Mouse (Mus musculus): ENCODE data around the gene Prkcb. TPM values are rescaled to one million over a fixed set of nuclear protein-coding genes. Genes with fewer than 3 reads are reported as not detected.

The Prkcb gene
- total and polyA plus RNA-seq, 3 experiments: 3.6 to 4.5 (median 3.8) TPM

GRCm38 (mm10) chr7:122404571-122405393 lies 116.2 kb downstream of the Prkcb start:
- Histone ChIP-seq H3K9ac (ENCODE audit: low read depth, low read length) (no peak overlapping the region), H3K4me3 (no peak overlapping the region)

GRCm38 (mm10) chr7:122406625-122407024 lies 118.1 kb downstream of the Prkcb start:
- H3K27me3 ChIP-seq (ENCODE audit: control insufficient read depth, insufficient read depth, low read length): no peaks in the 10 kb centered on the region
- H3K4me3 ChIP-seq: no peak overlapping the region
- intact Hi-C loops (cut with DNase I): no loop called here
- no peaks in the 10 kb centered on the region for H3K79me2 ChIP-seq (replicated peaks; ENCODE audit: control insufficient read depth, insufficient read depth, low read length)
- H3K27ac ChIP-seq: no peak overlapping the region
- 70% methylated on average over 13 of the region's 13 CpGs for WGBS
- peaks cover 1% of the 10 kb centered on the region; the same call in 1 of the 2 replicates for H3K4me1 ChIP-seq (ENCODE audit: control insufficient read depth, insufficient read depth, low read length)
- TF ChIP-seq POLR2A (IDR thresholded peaks at IDR 0.05; ENCODE audit: insufficient read depth, low read depth, low read length) (no peak), EP300 (IDR thresholded peaks at IDR 0.05; ENCODE audit: insufficient read depth, low read depth, low read length) (no peak), CTCF (IDR thresholded peaks at IDR 0.05) (no peak)
- H3K9ac ChIP-seq (ENCODE audit: low read depth, low read length): no peak overlapping the region
- H3K36me3 ChIP-seq (ENCODE audit: control insufficient read depth, insufficient read depth, low read length): no peaks in the 10 kb centered on the region
- DNase-seq: no peak

More at GRCm38 (mm10) chr7:122404571-122405393, 116.2 kb downstream of the Prkcb start:
- Histone ChIP-seq H3K27me3 (ENCODE audit: control insufficient read depth, insufficient read depth, low read length) (no peaks in the 10 kb centered on the region), H3K79me2 (replicated peaks; ENCODE audit: control insufficient read depth, insufficient read depth, low read length) (no peaks in the 10 kb centered on the region), H3K36me3 (ENCODE audit: control insufficient read depth, insufficient read depth, low read length) (no peaks in the 10 kb centered on the region), H3K27ac (no peak overlapping the region), H3K4me1 (ENCODE audit: control insufficient read depth, insufficient read depth, low read length) (peaks cover 1% of the 10 kb centered on the region; the same call in 1 of the 2 replicates)
- 7% methylated on average over 21 of the region's 21 CpGs for WGBS
- peak; percentile 49 to 51 for DNase-seq
- intact Hi-C loops (cut with DNase I): no loop called here
- no peak for TF ChIP-seq EP300 (IDR thresholded peaks at IDR 0.05; ENCODE audit: insufficient read depth, low read depth, low read length)
- TF ChIP-seq POLR2A (IDR thresholded peaks at IDR 0.05; ENCODE audit: insufficient read depth, low read depth, low read length): no peak
- no peak for TF ChIP-seq CTCF (IDR thresholded peaks at IDR 0.05)

- no peak for DNase-seq
- Histone ChIP-seq H3K27ac (no peak overlapping the region), H3K79me2 (replicated peaks; ENCODE audit: control insufficient read depth, insufficient read depth, low read length) (no peaks in the 10 kb centered on the region), H3K4me3 (no peak overlapping the region), H3K36me3 (ENCODE audit: control insufficient read depth, insufficient read depth, low read length) (no peaks in the 10 kb centered on the region), H3K27me3 (ENCODE audit: control insufficient read depth, insufficient read depth, low read length) (no peaks in the 10 kb centered on the region), H3K9ac (ENCODE audit: low read depth, low read length) (no peak overlapping the region), H3K4me1 (ENCODE audit: control insufficient read depth, insufficient read depth, low read length) (no peaks in the 10 kb centered on the region; the same call in 1 of the 2 replicates)
- intact Hi-C loops (cut with DNase I): no loop called here
- TF ChIP-seq CTCF (IDR thresholded peaks at IDR 0.05) (no peak), POLR2A (IDR thresholded peaks at IDR 0.05; ENCODE audit: insufficient read depth, low read depth, low read length) (no peak), EP300 (IDR thresholded peaks at IDR 0.05; ENCODE audit: insufficient read depth, low read depth, low read length) (no peak)
- 40% methylated on average over 6 of the region's 6 CpGs for WGBS
Measured at GRCm38 (mm10) chr7:122409945-122410344, 121.4 kb downstream of the Prkcb start.

- no peaks in the 10 kb centered on the region for H3K79me2 ChIP-seq (replicated peaks; ENCODE audit: control insufficient read depth, insufficient read depth, low read length)
- 74% methylated on average over 3 of the region's 3 CpGs for WGBS
- H3K9ac ChIP-seq (ENCODE audit: low read depth, low read length): no peak overlapping the region
- intact Hi-C loops (cut with DNase I): no loop called here
- no peak for TF ChIP-seq EP300 (IDR thresholded peaks at IDR 0.05; ENCODE audit: insufficient read depth, low read depth, low read length)
- no peaks in the 10 kb centered on the region for H3K36me3 ChIP-seq (ENCODE audit: control insufficient read depth, insufficient read depth, low read length)
- DNase-seq: no peak
- H3K4me1 ChIP-seq (ENCODE audit: control insufficient read depth, insufficient read depth, low read length): no peaks in the 10 kb centered on the region
- H3K27me3 ChIP-seq (ENCODE audit: control insufficient read depth, insufficient read depth, low read length): no peaks in the 10 kb centered on the region
- no peak overlapping the region for H3K4me3 ChIP-seq
- H3K27ac ChIP-seq: no peak overlapping the region
Measured at GRCm38 (mm10) chr7:122410873-122411272, 122.3 kb downstream of the Prkcb start.

GRCm38 (mm10) chr7:122413231-122413630 lies 124.7 kb downstream of the Prkcb start:
- H3K79me2 ChIP-seq (replicated peaks; ENCODE audit: control insufficient read depth, insufficient read depth, low read length): no peaks in the 10 kb centered on the region
- 78% methylated on average over 6 of the region's 6 CpGs for WGBS
- H3K36me3 ChIP-seq (ENCODE audit: control insufficient read depth, insufficient read depth, low read length): no peaks in the 10 kb centered on the region
- no peak overlapping the region for H3K9ac ChIP-seq (ENCODE audit: low read depth, low read length)
- no peaks in the 10 kb centered on the region for H3K27me3 ChIP-seq (ENCODE audit: control insufficient read depth, insufficient read depth, low read length)
- H3K4me1 ChIP-seq (ENCODE audit: control insufficient read depth, insufficient read depth, low read length): no peaks in the 10 kb centered on the region
- TF ChIP-seq CTCF (IDR thresholded peaks at IDR 0.05) (no peak), POLR2A (IDR thresholded peaks at IDR 0.05; ENCODE audit: insufficient read depth, low read depth, low read length) (no peak), EP300 (IDR thresholded peaks at IDR 0.05; ENCODE audit: insufficient read depth, low read depth, low read length) (no peak)
- H3K4me3 ChIP-seq: no peak overlapping the region
- intact Hi-C loops (cut with DNase I): no loop called here
- DNase-seq: no peak
- no peak overlapping the region for H3K27ac ChIP-seq

DNA sequence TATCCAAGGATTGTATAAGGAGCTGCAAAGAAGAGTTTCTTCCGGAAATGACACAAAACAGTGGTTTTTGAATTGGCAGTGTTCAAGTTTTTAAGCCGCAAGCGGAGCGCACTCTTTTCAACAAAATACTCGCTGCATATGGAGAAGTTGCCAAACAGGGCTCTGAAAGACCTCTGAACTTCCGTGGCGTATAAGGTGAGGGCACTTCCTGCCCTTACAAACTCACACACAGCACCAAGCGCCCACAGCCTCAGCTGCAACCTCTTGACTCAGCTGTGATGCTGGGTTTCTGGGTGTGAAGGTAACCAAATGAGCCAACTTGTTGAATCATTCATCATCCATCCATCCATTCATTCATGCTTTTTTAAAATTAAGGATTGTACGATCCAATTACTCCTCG lies 125.6 kb downstream of the Prkcb start:
- no peaks in the 10 kb centered on the region for H3K36me3 ChIP-seq (ENCODE audit: control insufficient read depth, insufficient read depth, low read length)
- no peaks in the 10 kb centered on the region for H3K79me2 ChIP-seq (replicated peaks; ENCODE audit: control insufficient read depth, insufficient read depth, low read length)
- DNase-seq: no peak
- TF ChIP-seq CTCF (IDR thresholded peaks at IDR 0.05) (no peak), EP300 (IDR thresholded peaks at IDR 0.05; ENCODE audit: insufficient read depth, low read depth, low read length) (no peak), POLR2A (IDR thresholded peaks at IDR 0.05; ENCODE audit: insufficient read depth, low read depth, low read length) (no peak)
- intact Hi-C loops (cut with DNase I): no loop called here
- H3K27ac ChIP-seq: no peak overlapping the region
- no peak overlapping the region for H3K9ac ChIP-seq (ENCODE audit: low read depth, low read length)
- no peak overlapping the region for H3K4me3 ChIP-seq
- H3K4me1 ChIP-seq (ENCODE audit: control insufficient read depth, insufficient read depth, low read length): no peaks in the 10 kb centered on the region
- H3K27me3 ChIP-seq (ENCODE audit: control insufficient read depth, insufficient read depth, low read length): no peaks in the 10 kb centered on the region
- 83% methylated on average over 10 of the region's 10 CpGs for WGBS

All from heart, adult 2 months (tissue).